Mouse (Mus musculus): ENCODE measurements around the gene Il3ra. TPM values are rescaled to one million over a fixed set of nuclear protein-coding genes. Genes with fewer than 3 reads are reported as not detected.

The Il3ra gene
- polyA plus RNA-seq, 1 experiment from 2014 or later = 2.0 TPM

Other genes with a start within 250 kb of the Il3ra start
- gene Psmd6, start 225.3 kb upstream of the Il3ra start, polyA plus RNA-seq (2016; fragmentation: Nextera tagmentation; extraction: Ambion mirVana) = 301 and 307 TPM in 2 replicates
- not detected in 2 replicates for gene Olfr720, start 159.4 kb upstream of the Il3ra start, polyA plus RNA-seq (2016; fragmentation: Nextera tagmentation; extraction: Ambion mirVana)
- not detected in 2 replicates for gene Olfr31, start 23.4 kb upstream of the Il3ra start, polyA plus RNA-seq (2016; fragmentation: Nextera tagmentation; extraction: Ambion mirVana)
- not detected in 2 replicates for gene Olfr721-ps1, start 55.0 kb downstream of the Il3ra start, polyA plus RNA-seq (2016; fragmentation: Nextera tagmentation; extraction: Ambion mirVana)

Measured in midbrain, embryonic 10.5 days (tissue).